Mouse (Mus musculus): ENCODE data around the gene Thrb. TPM values are rescaled to one million over a fixed set of nuclear protein-coding genes. Genes with fewer than 3 reads are reported as not detected.
"Not testable (repeated sequence)": the region's sequence is repeated elsewhere in the genome, so short reads cannot be mapped to it uniquely, and the experiment has no call there.

Thrb gene
- polyA plus RNA-seq, 1 experiment from 2014 or later: 1.1 TPM

GRCm38 (mm10) chr14:17929585-17929984, 269.5 kb downstream of the Thrb start:
- Histone ChIP-seq H3K9ac (no peak overlapping the region), H3K9me3 (replicated peaks) (no peaks in the 10 kb centered on the region), H3K36me3 (no peaks in the 10 kb centered on the region), H3K4me1 (no peaks in the 10 kb centered on the region), H3K4me2 (replicated peaks) (no peak overlapping the region), H3K27me3 (no peaks in the 10 kb centered on the region), H3K27ac (no peak overlapping the region), H3K4me3 (no peak overlapping the region)
- WGBS: 71% methylated on average over 5 of the region's 5 CpGs
- ATAC-seq (ENCODE audit: low FRiP score): no peak

GRCm38 (mm10) chr14:17933475-17933874, 273.4 kb downstream of the Thrb start:
- no peak for ATAC-seq (ENCODE audit: low FRiP score)

GRCm38 (mm10) chr14:17934779-17935178, 274.7 kb downstream of the Thrb start:
- not testable (repeated sequence) for ATAC-seq (ENCODE audit: low FRiP score); H3K27me3 ChIP-seq; H3K4me3 ChIP-seq; H3K4me2 ChIP-seq (replicated peaks); H3K9ac ChIP-seq; H3K27ac ChIP-seq; H3K36me3 ChIP-seq; H3K9me3 ChIP-seq (replicated peaks); H3K4me1 ChIP-seq
- 80% methylated on average over 4 of the region's 4 CpGs for WGBS

More at GRCm38 (mm10) chr14:17933475-17933874, 273.4 kb downstream of the Thrb start:
- no peaks in the 10 kb centered on the region for H3K36me3 ChIP-seq
- no peaks in the 10 kb centered on the region for H3K9me3 ChIP-seq (replicated peaks)
- no peak overlapping the region for H3K9ac ChIP-seq
- no peaks in the 10 kb centered on the region for H3K4me1 ChIP-seq
- no peak overlapping the region for H3K4me3 ChIP-seq
- 71% methylated on average over 2 of the region's 2 CpGs for whole genome bisulfite sequencing
- no peak overlapping the region for H3K27ac ChIP-seq
- H3K27me3 ChIP-seq: no peaks in the 10 kb centered on the region
- H3K4me2 ChIP-seq (replicated peaks): no peak overlapping the region

GRCm38 (mm10) chr14:17954038-17954437, 294.0 kb downstream of the Thrb start:
- ATAC-seq (ENCODE audit: low FRiP score): no peak
- Histone ChIP-seq H3K4me1 (no peaks in the 10 kb centered on the region), H3K9me3 (replicated peaks) (no peaks in the 10 kb centered on the region), H3K36me3 (no peaks in the 10 kb centered on the region), H3K27me3 (no peaks in the 10 kb centered on the region), H3K4me3 (no peak overlapping the region), H3K27ac (no peak overlapping the region), H3K9ac (no peak overlapping the region), H3K4me2 (replicated peaks) (no peak overlapping the region)
- 91% methylated on average over 2 of the region's 2 CpGs for WGBS

GRCm38 (mm10) chr14:17959901-17960300, 299.8 kb downstream of the Thrb start:
- H3K4me3 ChIP-seq: no peak overlapping the region
- 51% methylated on average over 2 of the region's 2 CpGs for WGBS
- H3K36me3 ChIP-seq: no peaks in the 10 kb centered on the region
- no peaks in the 10 kb centered on the region for H3K9me3 ChIP-seq (replicated peaks)
- H3K27ac ChIP-seq: no peak overlapping the region
- no peak overlapping the region for H3K9ac ChIP-seq
- H3K27me3 ChIP-seq: no peaks in the 10 kb centered on the region
- no peak overlapping the region for H3K4me2 ChIP-seq (replicated peaks)
- no peaks in the 10 kb centered on the region for H3K4me1 ChIP-seq
- no peak for ATAC-seq (ENCODE audit: low FRiP score)

GRCm38 (mm10) chr14:17967117-17967726, 307.2 kb downstream of the Thrb start:
- Histone ChIP-seq H3K9ac (no peak overlapping the region), H3K27ac (no peak overlapping the region), H3K9me3 (replicated peaks) (no peaks in the 10 kb centered on the region), H3K4me2 (replicated peaks) (no peak overlapping the region), H3K27me3 (no peaks in the 10 kb centered on the region), H3K36me3 (no peaks in the 10 kb centered on the region), H3K4me1 (no peaks in the 10 kb centered on the region), H3K4me3 (no peak overlapping the region)
- peak; percentile 81; the same call in 1 of the 2 replicates for ATAC-seq (ENCODE audit: low FRiP score)
- 34% methylated on average over 5 of the region's 5 CpGs for WGBS

- Histone ChIP-seq H3K27ac (no peak overlapping the region), H3K4me2 (replicated peaks) (no peak overlapping the region), H3K9me3 (replicated peaks) (no peaks in the 10 kb centered on the region), H3K9ac (no peak overlapping the region), H3K4me1 (no peaks in the 10 kb centered on the region), H3K4me3 (no peak overlapping the region), H3K27me3 (no peaks in the 10 kb centered on the region), H3K36me3 (no peaks in the 10 kb centered on the region)
- 79% methylated on average over 4 of the region's 4 CpGs for WGBS
- ATAC-seq (ENCODE audit: low FRiP score): no peak
Observed at GRCm38 (mm10) chr14:17972132-17972531, 312.1 kb downstream of the Thrb start.

GRCm38 (mm10) chr14:17972665-17973064, 312.6 kb downstream of the Thrb start:
- WGBS: 80% methylated on average over 6 of the region's 6 CpGs
- Histone ChIP-seq H3K9me3 (replicated peaks) (no peaks in the 10 kb centered on the region), H3K27ac (no peak overlapping the region), H3K4me2 (replicated peaks) (no peak overlapping the region), H3K36me3 (no peaks in the 10 kb centered on the region), H3K27me3 (no peaks in the 10 kb centered on the region), H3K4me1 (no peaks in the 10 kb centered on the region), H3K9ac (no peak overlapping the region), H3K4me3 (no peak overlapping the region)
- ATAC-seq (ENCODE audit: low FRiP score): no peak

- no peaks in the 10 kb centered on the region for H3K4me1 ChIP-seq
- no peak overlapping the region for H3K4me2 ChIP-seq (replicated peaks)
- ATAC-seq (ENCODE audit: low FRiP score): no peak
- WGBS: 65% methylated on average over 1 of the region's 1 CpGs
- H3K36me3 ChIP-seq: no peaks in the 10 kb centered on the region
- H3K9me3 ChIP-seq (replicated peaks): no peaks in the 10 kb centered on the region
- no peaks in the 10 kb centered on the region for H3K27me3 ChIP-seq
- no peak overlapping the region for H3K4me3 ChIP-seq
- H3K27ac ChIP-seq: no peak overlapping the region
- no peak overlapping the region for H3K9ac ChIP-seq
Observed at GRCm38 (mm10) chr14:17975786-17976185, 315.7 kb downstream of the Thrb start.

GRCm38 (mm10) chr14:17978259-17978658, 318.2 kb downstream of the Thrb start:
- H3K4me1 ChIP-seq: no peaks in the 10 kb centered on the region
- H3K27me3 ChIP-seq: no peaks in the 10 kb centered on the region
- H3K4me2 ChIP-seq (replicated peaks): no peak overlapping the region
- ATAC-seq (ENCODE audit: low FRiP score): no peak
- no peak overlapping the region for H3K4me3 ChIP-seq
- H3K27ac ChIP-seq: no peak overlapping the region
- no peaks in the 10 kb centered on the region for H3K36me3 ChIP-seq
- no peak overlapping the region for H3K9ac ChIP-seq
- no peaks in the 10 kb centered on the region for H3K9me3 ChIP-seq (replicated peaks)

- Histone ChIP-seq H3K36me3 (no peaks in the 10 kb centered on the region), H3K4me3 (no peak overlapping the region), H3K9ac (no peak overlapping the region), H3K27me3 (no peaks in the 10 kb centered on the region), H3K4me1 (no peaks in the 10 kb centered on the region), H3K27ac (no peak overlapping the region), H3K9me3 (replicated peaks) (no peaks in the 10 kb centered on the region), H3K4me2 (replicated peaks) (no peak overlapping the region)
- WGBS: 86% methylated on average over 3 of the region's 3 CpGs
- no peak for ATAC-seq (ENCODE audit: low FRiP score)
Observed at GRCm38 (mm10) chr14:17981258-17981657, 321.2 kb downstream of the Thrb start.

- H3K27ac ChIP-seq: no peak overlapping the region
- H3K9ac ChIP-seq: no peak overlapping the region
- H3K4me1 ChIP-seq: no peaks in the 10 kb centered on the region
- no peak overlapping the region for H3K4me2 ChIP-seq (replicated peaks)
- H3K36me3 ChIP-seq: no peaks in the 10 kb centered on the region
- H3K27me3 ChIP-seq: no peaks in the 10 kb centered on the region
- WGBS: 83% methylated on average over 5 of the region's 5 CpGs
- H3K4me3 ChIP-seq: no peak overlapping the region
- H3K9me3 ChIP-seq (replicated peaks): no peaks in the 10 kb centered on the region
- ATAC-seq (ENCODE audit: low FRiP score): no peak
Observed at GRCm38 (mm10) chr14:17982017-17982416, 322.0 kb downstream of the Thrb start.

GRCm38 (mm10) chr14:17983390-17983789, 323.3 kb downstream of the Thrb start:
- H3K4me2 ChIP-seq (replicated peaks): no peak overlapping the region
- H3K4me1 ChIP-seq: no peaks in the 10 kb centered on the region
- no peak overlapping the region for H3K9ac ChIP-seq
- no peak for ATAC-seq (ENCODE audit: low FRiP score)
- no peaks in the 10 kb centered on the region for H3K27me3 ChIP-seq
- H3K9me3 ChIP-seq (replicated peaks): no peaks in the 10 kb centered on the region
- 75% methylated on average over 3 of the region's 3 CpGs for WGBS
- H3K36me3 ChIP-seq: no peaks in the 10 kb centered on the region
- H3K4me3 ChIP-seq: no peak overlapping the region
- no peak overlapping the region for H3K27ac ChIP-seq
